Mouse (Mus musculus): Measurements from ENCODE around the gene Ppp6r1. TPM values are rescaled to one million over a fixed set of nuclear protein-coding genes. Genes with fewer than 3 reads are reported as not detected.

Ppp6r1 gene
- polyA plus RNA-seq, 1 experiment from 2014 or later, result 6.1 TPM

- peaks cover 24% of the 10 kb centered on the region for H3K36me3 ChIP-seq (ENCODE audit: control insufficient read depth, insufficient read depth, low read length)
These were observed 22.6 kb downstream of the Ppp6r1 start for GRCm38 (mm10) chr7:4636179-4636578.

GRCm38 (mm10) chr7:4631031-4631430 lies 27.8 kb downstream of the Ppp6r1 start, which contains the start of gene Tmem86b:
Tmem86b (minus strand) TSS chr7:4631422.
- DNase-seq (ENCODE audit: low spot score, missing footprints) (no peak), ATAC-seq (ENCODE audit: low FRiP score) (no peak)
- H3K4me3 ChIP-seq (ENCODE audit: low read depth, low read length), result no peak within 1 kb of the TSS
- no peak within 1 kb of the TSS for H3K4me2 ChIP-seq
- H3K27me3 ChIP-seq (ENCODE audit: control insufficient read depth, insufficient read depth, low read length), result no peaks in the 10 kb centered on the region
- no peaks in the 10 kb centered on the region for H3K9me3 ChIP-seq (ENCODE audit: control insufficient read depth, low read length)
- H3K4me1 ChIP-seq (ENCODE audit: control insufficient read depth, insufficient read depth, low read length), result no peaks in the 10 kb centered on the region
- no peak within 1 kb of the TSS for H3K27ac ChIP-seq (ENCODE audit: low read depth, low read length)
- WGBS, result 93% methylated on average over 4 of the region's 4 CpGs
- H3K36me3 ChIP-seq (ENCODE audit: control insufficient read depth, insufficient read depth, low read length), result peaks cover 31% of the 10 kb centered on the region
- no peak within 1 kb of the TSS for H3K9ac ChIP-seq (ENCODE audit: low read length)

More at GRCm38 (mm10) chr7:4636179-4636578, 22.6 kb downstream of the Ppp6r1 start:
- Histone ChIP-seq H3K27ac (ENCODE audit: low read depth, low read length) (no peak overlapping the region), H3K9ac (ENCODE audit: low read length) (no peak overlapping the region), H3K9me3 (ENCODE audit: control insufficient read depth, low read length) (no peaks in the 10 kb centered on the region), H3K4me1 (ENCODE audit: control insufficient read depth, insufficient read depth, low read length) (no peaks in the 10 kb centered on the region), H3K4me3 (ENCODE audit: low read depth, low read length) (no peak overlapping the region), H3K27me3 (ENCODE audit: control insufficient read depth, insufficient read depth, low read length) (no peaks in the 10 kb centered on the region), H3K4me2 (no peak overlapping the region)
- DNase-seq (ENCODE audit: low spot score, missing footprints), result no peak
- ATAC-seq (ENCODE audit: low FRiP score), result no peak
- WGBS, result 90% methylated on average over 4 of the region's 4 CpGs

- WGBS, result 91% methylated on average over 1 of the region's 1 CpGs
- no peak overlapping the region for H3K27ac ChIP-seq (ENCODE audit: low read depth, low read length)
- no peaks in the 10 kb centered on the region for H3K27me3 ChIP-seq (ENCODE audit: control insufficient read depth, insufficient read depth, low read length)
- no peaks in the 10 kb centered on the region for H3K9me3 ChIP-seq (ENCODE audit: control insufficient read depth, low read length)
- no peak overlapping the region for H3K4me2 ChIP-seq
- H3K36me3 ChIP-seq (ENCODE audit: control insufficient read depth, insufficient read depth, low read length), result peaks cover 26% of the 10 kb centered on the region
- H3K9ac ChIP-seq (ENCODE audit: low read length), result no peak overlapping the region
- DNase-seq (ENCODE audit: low spot score, missing footprints), result no peak
- ATAC-seq (ENCODE audit: low FRiP score), result no peak
- H3K4me1 ChIP-seq (ENCODE audit: control insufficient read depth, insufficient read depth, low read length), result no peaks in the 10 kb centered on the region
- no peak overlapping the region for H3K4me3 ChIP-seq (ENCODE audit: low read depth, low read length)
These were observed 28.6 kb downstream of the Ppp6r1 start for GRCm38 (mm10) chr7:4630198-4630597.

GRCm38 (mm10) chr7:4629586-4629985 lies 29.2 kb downstream of the Ppp6r1 start:
- no peak overlapping the region for H3K27ac ChIP-seq (ENCODE audit: low read depth, low read length)
- no peak overlapping the region for H3K4me3 ChIP-seq (ENCODE audit: low read depth, low read length)
- no peak overlapping the region for H3K4me2 ChIP-seq
- DNase-seq (ENCODE audit: low spot score, missing footprints) (no peak), ATAC-seq (ENCODE audit: low FRiP score) (no peak)
- H3K9me3 ChIP-seq (ENCODE audit: control insufficient read depth, low read length), result no peaks in the 10 kb centered on the region
- H3K27me3 ChIP-seq (ENCODE audit: control insufficient read depth, insufficient read depth, low read length), result no peaks in the 10 kb centered on the region
- WGBS, result 91% methylated on average over 5 of the region's 5 CpGs
- no peaks in the 10 kb centered on the region for H3K4me1 ChIP-seq (ENCODE audit: control insufficient read depth, insufficient read depth, low read length)
- H3K36me3 ChIP-seq (ENCODE audit: control insufficient read depth, insufficient read depth, low read length), result peaks cover 26% of the 10 kb centered on the region
- H3K9ac ChIP-seq (ENCODE audit: low read length), result no peak overlapping the region

GRCm38 (mm10) chr7:4625928-4626327 lies 32.9 kb downstream of the Ppp6r1 start:
- Histone ChIP-seq H3K27ac (ENCODE audit: low read depth, low read length) (no peak overlapping the region), H3K4me1 (ENCODE audit: control insufficient read depth, insufficient read depth, low read length) (no peaks in the 10 kb centered on the region), H3K9me3 (ENCODE audit: control insufficient read depth, low read length) (no peaks in the 10 kb centered on the region), H3K27me3 (ENCODE audit: control insufficient read depth, insufficient read depth, low read length) (no peaks in the 10 kb centered on the region), H3K4me2 (no peak overlapping the region), H3K4me3 (ENCODE audit: low read depth, low read length) (no peak overlapping the region), H3K9ac (ENCODE audit: low read length) (no peak overlapping the region), H3K36me3 (ENCODE audit: control insufficient read depth, insufficient read depth, low read length) (peaks cover 11% of the 10 kb centered on the region; the same call in 1 of the 2 replicates)
- DNase-seq (ENCODE audit: low spot score, missing footprints) (no peak), ATAC-seq (ENCODE audit: low FRiP score) (no peak)
- 82% methylated on average over 2 of the region's 2 CpGs for WGBS

GRCm38 (mm10) chr7:4624343-4624742 lies 34.5 kb downstream of the Ppp6r1 start:
- 39% methylated on average over 1 of the region's 1 CpGs for WGBS
- Histone ChIP-seq H3K9me3 (ENCODE audit: control insufficient read depth, low read length) (no peaks in the 10 kb centered on the region), H3K9ac (ENCODE audit: low read length) (no peak overlapping the region), H3K27me3 (ENCODE audit: control insufficient read depth, insufficient read depth, low read length) (no peaks in the 10 kb centered on the region), H3K4me3 (ENCODE audit: low read depth, low read length) (no peak overlapping the region), H3K27ac (ENCODE audit: low read depth, low read length) (no peak overlapping the region), H3K4me2 (no peak overlapping the region), H3K4me1 (ENCODE audit: control insufficient read depth, insufficient read depth, low read length) (no peaks in the 10 kb centered on the region), H3K36me3 (ENCODE audit: control insufficient read depth, insufficient read depth, low read length) (peaks cover 6% of the 10 kb centered on the region; the same call in 1 of the 2 replicates)
- DNase-seq (ENCODE audit: low spot score, missing footprints) (no peak), ATAC-seq (ENCODE audit: low FRiP score) (no peak)

GRCm38 (mm10) chr7:4623544-4624189 lies 35.2 kb downstream of the Ppp6r1 start:
- Histone ChIP-seq H3K27me3 (ENCODE audit: control insufficient read depth, insufficient read depth, low read length) (no peaks in the 10 kb centered on the region), H3K27ac (ENCODE audit: low read depth, low read length) (no peak overlapping the region), H3K4me2 (no peak overlapping the region), H3K9ac (ENCODE audit: low read length) (no peak overlapping the region), H3K4me3 (ENCODE audit: low read depth, low read length) (no peak overlapping the region), H3K9me3 (ENCODE audit: control insufficient read depth, low read length) (no peaks in the 10 kb centered on the region), H3K4me1 (ENCODE audit: control insufficient read depth, insufficient read depth, low read length) (no peaks in the 10 kb centered on the region), H3K36me3 (ENCODE audit: control insufficient read depth, insufficient read depth, low read length) (no peaks in the 10 kb centered on the region; the same call in 1 of the 2 replicates)
- 23% methylated on average over 4 of the region's 4 CpGs for WGBS
- peak; percentile 87 for DNase-seq (ENCODE audit: low spot score, missing footprints)
- peak; percentile 61; the same call in 1 of the 2 replicates for ATAC-seq (ENCODE audit: low FRiP score)

GRCm38 (mm10) chr7:4619979-4620378 lies 38.8 kb downstream of the Ppp6r1 start:
- 42% methylated on average over 1 of the region's 1 CpGs for WGBS

GRCm38 (mm10) chr7:4613740-4614403 lies 44.9 kb downstream of the Ppp6r1 start:
- Histone ChIP-seq H3K4me2 (no peak overlapping the region), H3K9me3 (ENCODE audit: control insufficient read depth, low read length) (no peaks in the 10 kb centered on the region), H3K27me3 (ENCODE audit: control insufficient read depth, insufficient read depth, low read length) (no peaks in the 10 kb centered on the region), H3K4me1 (ENCODE audit: control insufficient read depth, insufficient read depth, low read length) (no peaks in the 10 kb centered on the region), H3K9ac (ENCODE audit: low read length) (no peak overlapping the region), H3K4me3 (ENCODE audit: low read depth, low read length) (no peak overlapping the region), H3K36me3 (ENCODE audit: control insufficient read depth, insufficient read depth, low read length) (no peaks in the 10 kb centered on the region), H3K27ac (ENCODE audit: low read depth, low read length) (no peak overlapping the region)
- DNase-seq (ENCODE audit: low spot score, missing footprints) (no peak), ATAC-seq (ENCODE audit: low FRiP score) (no peak)
- 84% methylated on average over 14 of the region's 14 CpGs for WGBS

More at GRCm38 (mm10) chr7:4619979-4620378, 38.8 kb downstream of the Ppp6r1 start:
- no peaks in the 10 kb centered on the region for H3K27me3 ChIP-seq (ENCODE audit: control insufficient read depth, insufficient read depth, low read length)
- no peak overlapping the region for H3K27ac ChIP-seq (ENCODE audit: low read depth, low read length)
- no peaks in the 10 kb centered on the region for H3K9me3 ChIP-seq (ENCODE audit: control insufficient read depth, low read length)
- DNase-seq (ENCODE audit: low spot score, missing footprints) (no peak), ATAC-seq (ENCODE audit: low FRiP score) (no peak)
- no peak overlapping the region for H3K4me2 ChIP-seq
- H3K4me3 ChIP-seq (ENCODE audit: low read depth, low read length), result no peak overlapping the region
- H3K36me3 ChIP-seq (ENCODE audit: control insufficient read depth, insufficient read depth, low read length), result no peaks in the 10 kb centered on the region
- no peak overlapping the region for H3K9ac ChIP-seq (ENCODE audit: low read length)
- H3K4me1 ChIP-seq (ENCODE audit: control insufficient read depth, insufficient read depth, low read length), result no peaks in the 10 kb centered on the region

All from midbrain, embryonic 11.5 days (tissue).